Mouse (Mus musculus) natural killer cell, adult 2 months (primary cell): ENCODE data around the gene Gm9495.
"Not testable (repeated sequence)": the region's sequence is repeated elsewhere in the genome, so short reads cannot be mapped to it uniquely, and the experiment has no call there.

Experiments used
- DNase-seq, 2 experiments: peaks; one replicate each; pipeline ENCODE4 v3.0.0; 2022; ENCODE audit warnings: low spot score in 2 of 2

The Gm9495 gene

GRCm38 (mm10) chr8:69453465-69453864 is at the start of gene Gm9495:
Gene Gm9495 (minus strand): TSS chr8:69453565.
- not testable (repeated sequence) for DNase-seq

DNA sequence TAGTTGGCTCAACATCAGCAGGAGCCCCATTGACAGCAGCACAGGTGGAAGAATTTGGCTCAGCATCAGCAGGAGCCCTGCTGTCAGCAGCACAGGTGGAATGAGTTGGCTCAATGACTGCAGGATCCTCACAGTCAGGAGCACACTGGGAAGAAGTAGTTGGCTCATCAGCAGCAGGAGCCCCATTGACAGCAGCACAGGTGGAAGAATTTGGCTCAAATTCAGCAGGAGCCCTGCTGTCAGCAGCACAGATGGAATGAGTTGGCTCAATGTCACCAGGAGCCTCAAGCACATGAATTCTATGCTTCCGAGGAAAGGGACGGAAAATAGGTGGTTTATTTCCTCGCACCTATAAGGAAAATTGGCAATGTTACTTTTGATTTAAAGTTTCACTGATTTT is 21.6 kb upstream of the Gm9495 start:
- not testable (repeated sequence) for DNase-seq

DNA sequence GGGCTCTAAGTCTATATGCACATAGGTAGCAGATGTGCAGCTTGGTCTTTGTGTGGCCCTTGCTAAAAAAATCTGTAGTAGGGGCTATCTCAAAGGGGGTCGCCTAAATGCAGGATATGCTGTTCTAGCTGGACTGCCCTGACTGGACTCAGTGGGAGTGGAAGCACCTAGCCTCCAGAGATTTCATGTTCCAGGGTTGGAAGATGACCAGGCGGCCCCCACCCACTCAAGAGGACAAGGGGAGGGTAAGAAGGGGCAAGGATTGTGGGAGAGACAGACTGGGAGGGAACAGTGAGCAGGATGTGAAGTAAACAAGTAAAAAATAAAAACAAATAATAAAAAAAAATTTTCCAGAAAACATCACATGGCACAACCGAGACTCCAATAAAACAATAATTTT is 33.3 kb downstream of the Gm9495 start:
- DNase-seq = not testable (repeated sequence)

- DNase-seq = no peak
Measured at GRCm38 (mm10) chr8:69414326-69414725, 39.0 kb downstream of the Gm9495 start.

DNA sequence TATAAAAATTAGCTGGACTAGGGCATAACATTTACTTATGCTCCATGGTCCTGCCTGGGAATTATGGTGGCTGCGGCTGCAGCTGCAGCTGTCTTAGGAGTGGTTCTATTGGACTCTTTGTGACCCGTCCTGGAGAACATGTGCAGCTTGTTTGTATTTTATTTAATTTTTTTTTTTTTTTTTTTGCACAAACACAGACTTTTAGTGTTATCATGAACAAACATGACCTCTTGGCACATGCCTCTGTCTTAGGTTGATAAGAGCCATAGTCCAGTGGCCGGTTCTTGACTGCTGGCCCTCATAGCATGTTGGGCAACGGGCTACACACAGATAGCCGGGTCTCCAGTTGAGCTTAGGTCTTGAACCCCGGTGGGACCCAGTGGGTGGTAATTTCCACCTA is 48.6 kb downstream of the Gm9495 start:
- DNase-seq = no peak

DNA sequence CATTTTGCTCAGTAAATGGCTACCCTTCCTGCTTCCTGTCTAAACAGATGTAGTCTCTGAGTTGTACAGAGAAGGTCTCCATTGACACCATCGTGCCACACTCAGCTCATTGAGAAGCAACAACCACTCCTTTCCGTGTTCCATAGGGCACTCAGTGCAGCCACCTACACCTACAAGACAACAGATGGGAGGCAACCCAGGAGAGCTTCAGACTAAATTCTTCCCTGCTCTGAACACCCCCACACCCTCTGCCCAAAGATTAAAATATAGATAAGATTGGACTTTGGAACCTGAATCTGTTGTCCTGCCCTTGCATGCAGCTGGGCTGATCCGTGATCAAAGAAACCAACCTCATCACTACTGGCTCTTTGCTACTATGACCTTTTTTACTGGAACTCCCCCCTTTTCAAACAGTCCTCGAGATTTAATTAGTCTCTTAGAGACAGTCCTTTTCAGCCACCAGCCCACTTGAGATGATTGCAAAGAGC is 53.4 kb downstream of the Gm9495 start:
- no peak for DNase-seq

- DNase-seq = peak; percentile 25 to 26
Measured at GRCm38 (mm10) chr8:69399181-69399955, 54.0 kb downstream of the Gm9495 start.

GRCm38 (mm10) chr8:69396196-69396595 is 57.2 kb downstream of the Gm9495 start:
- no peak for DNase-seq

- peak; percentile 71 to 77 for DNase-seq
Measured at GRCm38 (mm10) chr8:69395050-69395789, 58.1 kb downstream of the Gm9495 start.

DNA sequence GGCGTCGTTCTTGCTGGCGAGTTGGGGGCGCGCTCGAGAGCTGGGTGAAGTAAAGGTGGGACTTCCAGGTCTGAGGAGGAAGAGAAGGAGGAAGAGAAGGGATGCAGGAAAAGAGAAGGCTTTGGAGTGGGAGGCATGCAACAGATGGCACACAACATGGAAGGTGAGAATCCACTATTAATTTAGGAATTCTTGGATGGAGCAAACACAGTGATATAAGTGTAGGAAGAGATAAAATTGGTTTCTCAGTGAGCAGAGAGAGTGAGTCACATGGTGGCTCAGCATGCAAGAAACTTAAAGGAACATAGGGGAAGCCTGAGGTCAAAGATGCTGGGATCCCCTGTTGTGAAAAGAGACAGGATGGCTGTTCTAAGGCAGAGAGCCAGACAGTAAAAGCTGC is 69.0 kb downstream of the Gm9495 start:
- no peak for DNase-seq
